Mouse (Mus musculus): ENCODE results near the gene Bub1. TPM values are rescaled to one million over a fixed set of nuclear protein-coding genes. Genes with fewer than 3 reads are reported as not detected.
A peak's percentile ranks its signal among the peaks of the same experiment; 100 is the strongest.

The Bub1 gene
- under 1 TPM; 0.35 to 0.53 TPM for total RNA-seq (2021)
- long read RNA-seq, experiment 1: 0 reads
- long read RNA-seq, experiment 2, partial matches to known transcripts: 0 of 2 reads
- long read RNA-seq, experiment 2, other reads (novel, unspliced or antisense): 2 of 2 reads

GRCm38 (mm10) chr2:127831401-127832102 is at the start of gene Bub1:
Bub1 (minus strand) TSS chr2:127831865.
- DNase-seq (ENCODE audit: low spot score in 2 of 2): peak; percentile 87 to 91

GRCm38 (mm10) chr2:127881063-127881462 is 49.4 kb upstream of the Bub1 start:
- DNase-seq (ENCODE audit: low spot score in 2 of 2): no peak

GRCm38 (mm10) chr2:127864381-127864780 is 32.7 kb upstream of the Bub1 start:
- no peak for DNase-seq (ENCODE audit: low spot score in 2 of 2)

- DNase-seq (ENCODE audit: low spot score in 2 of 2): peak in 1 of 2 experiments; percentile 53
Measured at GRCm38 (mm10) chr2:127854332-127854991, 22.8 kb upstream of the Bub1 start.

- DNase-seq (ENCODE audit: low spot score in 2 of 2): no peak
Measured at GRCm38 (mm10) chr2:127850371-127850770, 18.7 kb upstream of the Bub1 start.

GRCm38 (mm10) chr2:127846571-127846970 is 14.9 kb upstream of the Bub1 start:
- DNase-seq (ENCODE audit: low spot score in 2 of 2): no peak

GRCm38 (mm10) chr2:127846008-127846407 is 14.3 kb upstream of the Bub1 start:
- DNase-seq (ENCODE audit: low spot score in 2 of 2): no peak

GRCm38 (mm10) chr2:127845346-127845982 is 13.8 kb upstream of the Bub1 start:
- no peak for DNase-seq (ENCODE audit: low spot score in 2 of 2)

- DNase-seq (ENCODE audit: low spot score in 2 of 2): no peak
Measured at GRCm38 (mm10) chr2:127842421-127842820, 10.8 kb upstream of the Bub1 start.

GRCm38 (mm10) chr2:127841402-127841801 is 9.7 kb upstream of the Bub1 start:
- DNase-seq (ENCODE audit: low spot score in 2 of 2): no peak

- no peak for DNase-seq (ENCODE audit: low spot score in 2 of 2)
Measured at GRCm38 (mm10) chr2:127839425-127839824, 7.8 kb upstream of the Bub1 start.

- no peak for DNase-seq (ENCODE audit: low spot score in 2 of 2)
Measured at GRCm38 (mm10) chr2:127838576-127838975, 6.9 kb upstream of the Bub1 start, which contains the start of gene Acoxl. Acoxl (plus strand) TSS chr2:127838876.

GRCm38 (mm10) chr2:127832833-127833190 is 1.1 kb upstream of the Bub1 start:
- no peak for DNase-seq (ENCODE audit: low spot score in 2 of 2)

GRCm38 (mm10) chr2:127832103-127832832 is 603 bp upstream of the Bub1 start:
- no peak for DNase-seq (ENCODE audit: low spot score in 2 of 2)

GRCm38 (mm10) chr2:127791919-127792603 is 39.6 kb downstream of the Bub1 start, which contains the start of gene Mtln:
Mtln (minus strand) TSS chr2:127792488.
- DNase-seq (ENCODE audit: low spot score in 2 of 2): peak; percentile 78 to 87

GRCm38 (mm10) chr2:127789651-127790270 is 41.9 kb downstream of the Bub1 start:
- DNase-seq (ENCODE audit: low spot score in 2 of 2): no peak

GRCm38 (mm10) chr2:127789138-127789537 is 42.5 kb downstream of the Bub1 start:
- DNase-seq (ENCODE audit: low spot score in 2 of 2): no peak

GRCm38 (mm10) chr2:127788440-127789116 is 43.1 kb downstream of the Bub1 start, which contains the start of gene Nphp1:
Nphp1 (minus strand) TSS chr2:127788897.
- DNase-seq (ENCODE audit: low spot score in 2 of 2): peak; percentile 82 to 87

- DNase-seq (ENCODE audit: low spot score in 2 of 2): no peak
Measured at GRCm38 (mm10) chr2:127787226-127787625, 44.4 kb downstream of the Bub1 start.

Data from adrenal gland, adult 18-20 months (tissue).